ENCODE assay signal across 8 mouse cellular contexts in genomic region chr6:82774321-82774764, GRCm38 (mm10). TPM values are rescaled to one million over a fixed set of nuclear protein-coding genes. Genes with fewer than 3 reads are reported as not detected.
A peak's percentile ranks its signal among the peaks of the same experiment; 100 is the strongest.
DNase-seq lines count a peak whose midpoint lies in the region; ATAC-seq and TF ChIP-seq lines count a peak whose summit lies in the region.

TSS of gene Hk2 (minus strand) at chr6:82774454.

- intact Hi-C loops in heart, postnatal 14 days (cut with DNase I) = no loop called here

- no peaks in the 10 kb centered on the region for H3K9me3 ChIP-seq in ES-E14 (ENCODE audit: control insufficient read depth, insufficient read depth, low read depth, low read length)
- no peaks in the 10 kb centered on the region for H3K9me3 ChIP-seq in forebrain, embryonic 15.5 days
- no peaks in the 10 kb centered on the region for H3K9me3 ChIP-seq in liver, postnatal 0 days (ENCODE audit: low read length)
- H3K9me3 ChIP-seq in neural tube, embryonic 13.5 days = no peaks in the 10 kb centered on the region

- under 1% methylated on average over 39 of the region's 39 CpGs for WGBS in forebrain, embryonic 15.5 days
- WGBS in liver, postnatal 0 days (ENCODE audit: insufficient replicate concordance) = under 1% methylated on average over 38 of the region's 39 CpGs
- under 1% methylated on average over 39 of the region's 39 CpGs for WGBS in neural tube, embryonic 13.5 days

- ATAC-seq in forebrain, embryonic 15.5 days (replicated peaks) = peak; percentile 96
- peak; percentile 98 for ATAC-seq in liver, postnatal 0 days
- ATAC-seq in neural tube, embryonic 13.5 days (ENCODE audit: low read depth) = peak; percentile 96

- peak within 1 kb of the TSS; percentile 74 for H3K9ac ChIP-seq in ES-E14 (ENCODE audit: insufficient read depth, low read depth, low read length, poor library complexity, severe bottlenecking)
- H3K9ac ChIP-seq in forebrain, embryonic 15.5 days (replicated peaks) = peak within 1 kb of the TSS; percentile 44
- H3K9ac ChIP-seq in liver, postnatal 0 days (replicated peaks) = peak within 1 kb of the TSS; percentile 68
- peak within 1 kb of the TSS; percentile 66 for H3K9ac ChIP-seq in neural tube, embryonic 13.5 days

- H3K4me3 ChIP-seq in ES-E14 (ENCODE audit: insufficient read depth in 1 of 2, low read depth in 1 of 2, low read length in 2 of 2, poor library complexity in 1 of 2, severe bottlenecking in 1 of 2) = peak within 1 kb of the TSS; percentile 73 to 85
- H3K4me3 ChIP-seq in forebrain, embryonic 15.5 days = peak within 1 kb of the TSS; percentile 52
- peak within 1 kb of the TSS; percentile 64 for H3K4me3 ChIP-seq in liver, postnatal 0 days (ENCODE audit: low read depth, low read length)
- H3K4me3 ChIP-seq in neural tube, embryonic 13.5 days = peak within 1 kb of the TSS; percentile 53

- no peaks in the 10 kb centered on the region for H3K36me3 ChIP-seq in ES-E14 (ENCODE audit: control insufficient read depth, insufficient read depth, low read length, poor library complexity, severe bottlenecking)
- no peaks in the 10 kb centered on the region for H3K36me3 ChIP-seq in forebrain, embryonic 15.5 days
- H3K36me3 ChIP-seq in liver, postnatal 0 days (replicated peaks; ENCODE audit: insufficient read depth, low read length) = no peaks in the 10 kb centered on the region
- no peaks in the 10 kb centered on the region for H3K36me3 ChIP-seq in neural tube, embryonic 13.5 days

- peak within 1 kb of the TSS; percentile 94 for H3K27ac ChIP-seq in ES-E14 (ENCODE audit: insufficient read depth, low read depth, low read length, poor library complexity, severe bottlenecking)
- H3K27ac ChIP-seq in forebrain, embryonic 15.5 days (replicated peaks) = peak within 1 kb of the TSS; percentile 44
- H3K27ac ChIP-seq in liver, postnatal 0 days (ENCODE audit: low read depth) = peak within 1 kb of the TSS; percentile 76
- H3K27ac ChIP-seq in neural tube, embryonic 13.5 days (replicated peaks) = peak within 1 kb of the TSS; percentile 18; the same call in 1 of the 2 replicates

- peaks cover 15% of the 10 kb centered on the region; the same call in 1 of the 2 replicates for H3K27me3 ChIP-seq in forebrain, embryonic 15.5 days
- H3K27me3 ChIP-seq in liver, postnatal 0 days (ENCODE audit: insufficient read depth, low read length) = no peaks in the 10 kb centered on the region
- peaks cover 43% of the 10 kb centered on the region for H3K27me3 ChIP-seq in neural tube, embryonic 13.5 days

- TF ChIP-seq EP300 in liver, postnatal 0 days (IDR thresholded peaks at IDR 0.05; ENCODE audit: low read depth) = no peak

- no peak for TF ChIP-seq CTCF in liver, postnatal 0 days (IDR thresholded peaks at IDR 0.05; ENCODE audit: low read depth)

- H3K4me2 ChIP-seq in forebrain, embryonic 15.5 days (replicated peaks) = peak within 1 kb of the TSS; percentile 92
- H3K4me2 ChIP-seq in liver, postnatal 0 days (ENCODE audit: low read depth, low read length) = peak within 1 kb of the TSS; percentile 98
- H3K4me2 ChIP-seq in neural tube, embryonic 13.5 days = peak within 1 kb of the TSS; percentile 99

- DNase-seq in ES-E14 (ENCODE audit: low read depth, low spot score) = peak; percentile 95
- DNase-seq in cerebellum, adult 11 months = peak; percentile 35
- DNase-seq in heart, postnatal 14 days = peak; percentile 91 to 92
- DNase-seq in layer of hippocampus, adult 11-12 months (ENCODE audit: low spot score) = peak; percentile 85
- DNase-seq in liver, postnatal 0 days = peak; percentile 91
- DNase-seq in telencephalon, adult 2 months (ENCODE audit: low read depth, low spot score) = peak; percentile 60

- in situ Hi-C loops in ES-E14 (cut with MboI; ENCODE audit: low sequenced_read_pairs in 2 of 2, unreplicated experiment in 2 of 2) = no loop called here

- H3K4me1 ChIP-seq in ES-E14 (ENCODE audit: control insufficient read depth in 2 of 2, insufficient read depth in 2 of 2, low read length in 2 of 2, poor library complexity in 1 of 2) = 0 out of 4 replicates have a peak, but pooled peaks cover 5 to 6% of the 10 kb centered on the region in 2 experiments
- H3K4me1 ChIP-seq in forebrain, embryonic 15.5 days = peaks cover 26% of the 10 kb centered on the region
- peaks cover 45% of the 10 kb centered on the region for H3K4me1 ChIP-seq in liver, postnatal 0 days (ENCODE audit: insufficient read depth)
- peaks cover 28% of the 10 kb centered on the region for H3K4me1 ChIP-seq in neural tube, embryonic 13.5 days (replicated peaks)

TF ChIP-seq in ES-E14, 5 proteins besides CTCF, POLR2A, EP300 and RAD21:
- no peak for TF ChIP-seq HCFC1 (IDR thresholded peaks at IDR 0.05; ENCODE audit: borderline replicate concordance, insufficient read depth, low read length)
- TF ChIP-seq ZC3H11A (IDR thresholded peaks at IDR 0.05; ENCODE audit: borderline replicate concordance, low read depth, low read length) = no peak
- no peak for TF ChIP-seq MAFK (IDR thresholded peaks at IDR 0.05; ENCODE audit: insufficient read depth, low read depth, low read length)
- peak; percentile 58; the same call in 1 of the 2 replicates for TF ChIP-seq CHD2 (IDR thresholded peaks at IDR 0.05; ENCODE audit: low read depth, low read length)

RNA-seq across cellular contexts. Expression of gene Hk2, which starts in this region (rescaled TPM):
- 155 and 204 TPM in 2 replicates for total RNA-seq in ES-E14 (2012; rRNA removed)
- 5.3 and 7.4 TPM in 2 replicates for polyA plus RNA-seq in forebrain, embryonic 15.5 days (2015; fragmentation: Nextera tagmentation; extraction: Ambion mirVana)
- total RNA-seq in heart, postnatal 14 days (2021) = 100 to 1,000 TPM; 206 to 212 TPM
- 3.0 and 3.3 TPM in 2 replicates for polyA plus RNA-seq in liver, postnatal 0 days (2015; fragmentation: Nextera tagmentation; extraction: Ambion mirVana)
- 3.6 TPM in 2 replicates for polyA plus RNA-seq in neural tube, embryonic 13.5 days (2015; fragmentation: Nextera tagmentation; extraction: Ambion mirVana)

Comparison
In these comparisons a context has a peak if more than half of its experiments do, and no peak if none do; other contexts are left out.
1. Peak in every context shown above with its lines: DNase-seq, ATAC-seq, H3K4me3 ChIP-seq and H3K27ac ChIP-seq.
2. DNase-seq: peak in every context shown above with its lines; median percentile 95 in ES-E14; 92 in heart, postnatal 14 days; 91 in liver, postnatal 0 days; 85 in layer of hippocampus, adult 11-12 months; 60 in telencephalon, adult 2 months; 35 in cerebellum, adult 11 months.
3. H3K27ac ChIP-seq: peak in every context shown above with its lines; median percentile 94 in ES-E14; 76 in liver, postnatal 0 days; 44 in forebrain, embryonic 15.5 days; 18 in neural tube, embryonic 13.5 days.